Comparison of ENCODE assay signal across 8 mouse cellular contexts in the genomic region with DNA sequence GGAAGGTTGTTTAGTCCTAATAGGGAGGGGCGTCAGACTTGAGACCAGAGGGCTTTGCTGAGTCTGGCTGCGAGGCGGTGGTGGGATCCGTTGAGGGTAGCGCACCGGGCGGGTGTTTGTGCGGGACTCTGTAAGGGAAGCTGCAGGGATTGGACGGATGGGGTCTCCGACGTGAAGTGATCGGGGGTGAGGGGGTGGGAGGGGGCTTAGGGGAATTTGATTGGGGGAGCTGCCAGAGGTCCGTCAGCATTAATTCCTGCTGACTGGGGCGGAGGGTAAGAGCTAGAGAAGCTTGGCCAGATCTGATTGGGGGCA. TPM values are rescaled to one million over a fixed set of nuclear protein-coding genes. Genes with fewer than 3 reads are reported as not detected.
DNase-seq lines count a peak whose midpoint lies in the region; ATAC-seq and TF ChIP-seq lines count a peak whose summit lies in the region.

No protein-coding gene starts in this region.

- peak overlapping the region; percentile 95 for H3K9ac ChIP-seq in limb, embryonic 13.5 days

- H3K9me3 ChIP-seq in limb, embryonic 13.5 days, result no peaks in the 10 kb centered on the region

- H3K4me2 ChIP-seq in limb, embryonic 13.5 days (replicated peaks), result peak overlapping the region; percentile 93

- no peak for TF ChIP-seq CTCF in spleen, adult 2 months (IDR thresholded peaks at IDR 0.05; ENCODE audit: extremely low read depth, insufficient read depth, insufficient read length, insufficient replicate concordance)
- no peak for TF ChIP-seq CTCF in small intestine, adult 2 months (IDR thresholded peaks at IDR 0.05; ENCODE audit: extremely low read depth, insufficient read length, insufficient replicate concordance, low read depth, low read length)

- H3K4me1 ChIP-seq in spleen, adult 2 months (ENCODE audit: control insufficient read depth, insufficient read depth, insufficient read length), result peaks cover 8% of the 10 kb centered on the region; the same call in 1 of the 2 replicates
- peaks cover 28% of the 10 kb centered on the region for H3K4me1 ChIP-seq in limb, embryonic 13.5 days
- H3K4me1 ChIP-seq in small intestine, adult 2 months (ENCODE audit: control insufficient read depth, insufficient read depth, insufficient read length, low read length), result peaks cover 6% of the 10 kb centered on the region; the same call in 1 of the 2 replicates

- 2% methylated on average over 14 of the region's 14 CpGs for WGBS in spleen, adult 2 months
- under 1% methylated on average over 14 of the region's 14 CpGs for WGBS in limb, embryonic 13.5 days
- WGBS in small intestine, adult 2 months, result under 1% methylated on average over 14 of the region's 14 CpGs

- no peaks in the 10 kb centered on the region for H3K27me3 ChIP-seq in spleen, adult 2 months (ENCODE audit: control insufficient read depth, insufficient read depth, low read length)
- no peaks in the 10 kb centered on the region for H3K27me3 ChIP-seq in limb, embryonic 13.5 days
- no peaks in the 10 kb centered on the region for H3K27me3 ChIP-seq in small intestine, adult 2 months (ENCODE audit: control insufficient read depth, insufficient read depth, low read length)

- peak overlapping the region; percentile 21; the same call in 1 of the 2 replicates for H3K27ac ChIP-seq in spleen, adult 2 months (ENCODE audit: insufficient read depth, low read length)
- peak overlapping the region; percentile 100 for H3K27ac ChIP-seq in limb, embryonic 13.5 days
- peak overlapping the region; percentile 48; the same call in 1 of the 2 replicates for H3K27ac ChIP-seq in small intestine, adult 2 months (ENCODE audit: insufficient read depth, low read depth, low read length)

- ATAC-seq in limb, embryonic 13.5 days (ENCODE audit: low FRiP score, low read depth), result peak; percentile 58; the same call in 1 of the 2 replicates

- no peak for TF ChIP-seq POLR2A in spleen, adult 2 months (IDR thresholded peaks at IDR 0.05; ENCODE audit: low read depth, low read length)
- no peak for TF ChIP-seq POLR2A in small intestine, adult 2 months (IDR thresholded peaks at IDR 0.05; ENCODE audit: low read depth, low read length)

- peak; percentile 35 for DNase-seq in adrenal gland, adult 2 months
- DNase-seq in adrenal gland, postnatal 25 days, result no peak
- DNase-seq in spleen, adult 2 months (ENCODE audit: low read depth in 1 of 2, low spot score in 2 of 2), result no peak
- no peak for DNase-seq in spleen, postnatal 10 days (ENCODE audit: low spot score in 2 of 2)
- DNase-seq in cerebellum, adult 9-10 months, result no peak
- no peak for DNase-seq in frontal cortex, postnatal 36 days (ENCODE audit: low spot score in 2 of 2)

- peaks cover 11% of the 10 kb centered on the region for H3K36me3 ChIP-seq in spleen, adult 2 months (ENCODE audit: control insufficient read depth, insufficient read depth, low read length)
- H3K36me3 ChIP-seq in limb, embryonic 13.5 days, result peaks cover 45% of the 10 kb centered on the region
- H3K36me3 ChIP-seq in small intestine, adult 2 months (ENCODE audit: control insufficient read depth, insufficient read depth, low read length), result peaks cover 12% of the 10 kb centered on the region

- H3K4me3 ChIP-seq in spleen, adult 2 months (ENCODE audit: extremely low read depth, insufficient read depth, insufficient read length), result peak overlapping the region; percentile 88
- peak overlapping the region; percentile 86 for H3K4me3 ChIP-seq in limb, embryonic 13.5 days
- H3K4me3 ChIP-seq in small intestine, adult 2 months (ENCODE audit: low read depth, low read length), result peak overlapping the region; percentile 93

RNA-seq across cellular contexts. Expression of gene Tnpo2, which starts 0.6 kb away (rescaled TPM):
- 100 to 1,000 TPM in 1 of 2 experiments, 10 to 100 TPM in 1; 68.3 to 101 TPM for total RNA-seq in adrenal gland, adult 2 months (2021)
- polyA plus RNA-seq in adrenal gland, adult 2 months (2012; rRNA removed), result 44.7 and 54.1 TPM in 2 replicates
- 71.1 and 78.3 TPM in 2 replicates for total RNA-seq in adrenal gland, postnatal 25 days (2021)
- 40.0 and 47.5 TPM in 2 replicates for polyA plus RNA-seq in spleen, adult 2 months (2012; rRNA removed)
- 31.0 and 32.2 TPM in 2 replicates for polyA plus RNA-seq in limb, embryonic 13.5 days (2015; fragmentation: Nextera tagmentation; extraction: Ambion mirVana)
- 19.8 and 32.0 TPM in 2 replicates for polyA plus RNA-seq in small intestine, adult 2 months (2012; rRNA removed)

RNA-seq across cellular contexts. Expression of gene Trir, which starts 10.7 kb away (rescaled TPM):
- 100 to 1,000 TPM; 160 to 184 TPM for total RNA-seq in adrenal gland, adult 2 months (2021)
- polyA plus RNA-seq in adrenal gland, adult 2 months (2012; rRNA removed), result 64.2 and 67.6 TPM in 2 replicates
- 152 and 164 TPM in 2 replicates for total RNA-seq in adrenal gland, postnatal 25 days (2021)
- 87.8 and 137 TPM in 2 replicates for polyA plus RNA-seq in spleen, adult 2 months (2012; rRNA removed)
- 114 and 132 TPM in 2 replicates for polyA plus RNA-seq in limb, embryonic 13.5 days (2015; fragmentation: Nextera tagmentation; extraction: Ambion mirVana)
- 82.6 and 135 TPM in 2 replicates for polyA plus RNA-seq in small intestine, adult 2 months (2012; rRNA removed)

RNA-seq across cellular contexts. Expression of gene Asna1, which starts 12.2 kb away (rescaled TPM):
- total RNA-seq in adrenal gland, adult 2 months (2021), result 100 to 1,000 TPM; 106 TPM
- 89.4 and 104 TPM in 2 replicates for polyA plus RNA-seq in adrenal gland, adult 2 months (2012; rRNA removed)
- total RNA-seq in adrenal gland, postnatal 25 days (2021), result 95.0 and 105 TPM in 2 replicates
- 71.6 and 72.0 TPM in 2 replicates for polyA plus RNA-seq in spleen, adult 2 months (2012; rRNA removed)
- 132 TPM in 2 replicates for polyA plus RNA-seq in limb, embryonic 13.5 days (2015; fragmentation: Nextera tagmentation; extraction: Ambion mirVana)
- 71.8 and 128 TPM in 2 replicates for polyA plus RNA-seq in small intestine, adult 2 months (2012; rRNA removed)

RNA-seq across cellular contexts. Expression of gene Fbxw9, which starts 22.5 kb away (rescaled TPM):
- 10 to 100 TPM; 12.3 to 13.5 TPM for total RNA-seq in adrenal gland, adult 2 months (2021)
- 55.8 and 56.2 TPM in 2 replicates for polyA plus RNA-seq in adrenal gland, adult 2 months (2012; rRNA removed)
- 17.7 and 21.7 TPM in 2 replicates for total RNA-seq in adrenal gland, postnatal 25 days (2021)
- 18.8 and 22.5 TPM in 2 replicates for polyA plus RNA-seq in spleen, adult 2 months (2012; rRNA removed)
- polyA plus RNA-seq in limb, embryonic 13.5 days (2015; fragmentation: Nextera tagmentation; extraction: Ambion mirVana), result 31.6 and 32.2 TPM in 2 replicates
- polyA plus RNA-seq in small intestine, adult 2 months (2012; rRNA removed), result 36.4 and 52.5 TPM in 2 replicates

RNA-seq across cellular contexts. Expression of gene Best2, which starts 23.0 kb away (rescaled TPM):
- total RNA-seq in adrenal gland, adult 2 months (2021), result not detected
- polyA plus RNA-seq in adrenal gland, adult 2 months (2012; rRNA removed), result 0.18 TPM in 1 of 2 replicates, not detected in the other
- not detected in 2 replicates for total RNA-seq in adrenal gland, postnatal 25 days (2021)
- polyA plus RNA-seq in spleen, adult 2 months (2012; rRNA removed), result not detected in 2 replicates
- not detected in 2 replicates for polyA plus RNA-seq in limb, embryonic 13.5 days (2015; fragmentation: Nextera tagmentation; extraction: Ambion mirVana)
- 0.33 TPM in 1 of 2 replicates, not detected in the other for polyA plus RNA-seq in small intestine, adult 2 months (2012; rRNA removed)

Comparison
In these comparisons a context has a peak if more than half of its experiments do, and no peak if none do; other contexts are left out.
1. H3K27ac ChIP-seq: peak in every context shown above with its lines; median percentile 100 in limb, embryonic 13.5 days; 48 in small intestine, adult 2 months; 21 in spleen, adult 2 months.